Comparison of ENCODE assay signal across 15 mouse cellular contexts in genomic region chr8:3593470-3593869, GRCm38 (mm10). TPM values are rescaled to one million over a fixed set of nuclear protein-coding genes. Genes with fewer than 3 reads are reported as not detected.
DNase-seq lines count a peak whose midpoint lies in the region; ATAC-seq and TF ChIP-seq lines count a peak whose summit lies in the region.
"Had no signal": no experiment of that assay in that cellular context is flagged by ENCODE, and none has a peak within 500 bp of the region (broad histone marks: within the 10 kb centered on the region; RNA-seq: fewer than 3 reads in every experiment).

No protein-coding gene starts in this region.

- no peaks in the 10 kb centered on the region for H3K9me3 ChIP-seq in kidney, embryonic 16.5 days (ENCODE audit: low read length)
- no peaks in the 10 kb centered on the region for H3K9me3 ChIP-seq in heart, embryonic 11.5 days (replicated peaks; ENCODE audit: control insufficient read depth, low read length)
- H3K9me3 ChIP-seq in hindbrain, embryonic 14.5 days (ENCODE audit: control insufficient read depth, low read length), result no peaks in the 10 kb centered on the region
- H3K9me3 ChIP-seq: embryonic facial prominence, embryonic 12.5 days; forebrain, embryonic 13.5 days; hindbrain, embryonic 10.5 days; megakaryocyte, embryonic 14.5 days; neural tube, embryonic 13.5 days had no signal

- no peaks in the 10 kb centered on the region for H3K36me3 ChIP-seq in kidney, adult 2 months (ENCODE audit: control insufficient read depth, insufficient read depth, low read length)
- peaks cover 6% of the 10 kb centered on the region; the same call in 1 of the 2 replicates for H3K36me3 ChIP-seq in kidney, embryonic 16.5 days (ENCODE audit: insufficient read depth, low read length)
- H3K36me3 ChIP-seq in heart, embryonic 11.5 days (ENCODE audit: control insufficient read depth, insufficient read depth, low read length), result no peaks in the 10 kb centered on the region
- H3K36me3 ChIP-seq in hindbrain, embryonic 14.5 days (replicated peaks; ENCODE audit: control insufficient read depth, insufficient read depth), result peaks cover 8% of the 10 kb centered on the region
- H3K36me3 ChIP-seq: embryonic facial prominence, embryonic 12.5 days had no signal

- WGBS in kidney, adult 2 months, result 54% methylated on average over 3 of the region's 3 CpGs
- WGBS in kidney, embryonic 16.5 days, result 72% methylated on average over 3 of the region's 3 CpGs
- 58% methylated on average over 3 of the region's 3 CpGs for WGBS in heart, embryonic 11.5 days (ENCODE audit: insufficient replicate concordance)
- 73% methylated on average over 3 of the region's 3 CpGs for WGBS in hindbrain, embryonic 14.5 days

- peak; percentile 66 for DNase-seq in kidney, adult 2 months
- peak; percentile 55 for DNase-seq in NIH3T3 (ENCODE audit: low read depth)
- DNase-seq in adrenal gland, postnatal 25 days, result peak; percentile 38
- DNase-seq in kidney, postnatal 25 days, result peak; percentile 40 to 61
- no peak for DNase-seq in hindbrain, embryonic 14.5 days (ENCODE audit: low spot score)

- no peak for TF ChIP-seq POLR2A in kidney, adult 2 months (IDR thresholded peaks at IDR 0.05; ENCODE audit: low read depth, low read length)

- no peak overlapping the region for H3K4me2 ChIP-seq in kidney, embryonic 16.5 days (replicated peaks; ENCODE audit: low read depth, low read length)
- no peak overlapping the region for H3K4me2 ChIP-seq in heart, embryonic 11.5 days
- H3K4me2 ChIP-seq in hindbrain, embryonic 14.5 days (replicated peaks), result no peak overlapping the region
- H3K4me2 ChIP-seq: embryonic facial prominence, embryonic 12.5 days; forebrain, embryonic 13.5 days; neural tube, embryonic 13.5 days had no signal

- TF ChIP-seq CTCF in kidney, adult 2 months (conservative IDR thresholded peaks at IDR 0.05; ENCODE audit: insufficient read depth, insufficient read length, low read depth, low read length), result no peak

- no peak for ATAC-seq in kidney, embryonic 16.5 days (ENCODE audit: low FRiP score, low TSS enrichment)
- ATAC-seq in heart, embryonic 11.5 days (replicated peaks; ENCODE audit: insufficient number of reproducible peaks, low FRiP score, low TSS enrichment), result no peak
- no peak for ATAC-seq in hindbrain, embryonic 14.5 days (ENCODE audit: low FRiP score)
- ATAC-seq: forebrain, embryonic 13.5 days had no signal

- H3K4me1 ChIP-seq in kidney, adult 2 months (ENCODE audit: control insufficient read depth, insufficient read depth, low read length), result peaks cover 14% of the 10 kb centered on the region
- 0 out of 2 replicates have a peak, but pooled peaks cover 4% of the 10 kb centered on the region for H3K4me1 ChIP-seq in kidney, embryonic 16.5 days (ENCODE audit: insufficient read depth, low read length)
- no peaks in the 10 kb centered on the region for H3K4me1 ChIP-seq in heart, embryonic 11.5 days (ENCODE audit: control insufficient read depth, insufficient read depth, low read length)
- H3K4me1 ChIP-seq in hindbrain, embryonic 14.5 days (replicated peaks; ENCODE audit: control insufficient read depth, insufficient read depth, low read length), result no peaks in the 10 kb centered on the region
- H3K4me1 ChIP-seq: embryonic facial prominence, embryonic 12.5 days had no signal

- H3K27ac ChIP-seq in kidney, adult 2 months (ENCODE audit: insufficient read depth, low read depth, low read length), result no peak overlapping the region
- no peak overlapping the region for H3K27ac ChIP-seq in kidney, embryonic 16.5 days (ENCODE audit: low read length)
- H3K27ac ChIP-seq in heart, embryonic 11.5 days (ENCODE audit: low read depth, low read length), result no peak overlapping the region
- H3K27ac ChIP-seq in hindbrain, embryonic 14.5 days, result no peak overlapping the region
- H3K27ac ChIP-seq: embryonic facial prominence, embryonic 12.5 days; forebrain, embryonic 13.5 days; hindbrain, embryonic 10.5 days; neural tube, embryonic 13.5 days had no signal

- no peak overlapping the region for H3K9ac ChIP-seq in kidney, embryonic 16.5 days (replicated peaks; ENCODE audit: low read length)
- no peak overlapping the region for H3K9ac ChIP-seq in heart, embryonic 11.5 days (ENCODE audit: low read depth, low read length)
- no peak overlapping the region for H3K9ac ChIP-seq in hindbrain, embryonic 14.5 days
- H3K9ac ChIP-seq: embryonic facial prominence, embryonic 12.5 days; forebrain, embryonic 13.5 days; neural tube, embryonic 13.5 days had no signal

- H3K4me3 ChIP-seq in kidney, adult 2 months (ENCODE audit: insufficient read depth, low read depth, low read length), result no peak overlapping the region
- no peak overlapping the region for H3K4me3 ChIP-seq in kidney, embryonic 16.5 days (ENCODE audit: low read length)
- no peak overlapping the region for H3K4me3 ChIP-seq in heart, embryonic 11.5 days (ENCODE audit: low read depth, low read length)
- H3K4me3 ChIP-seq in hindbrain, embryonic 14.5 days (replicated peaks; ENCODE audit: low read length), result no peak overlapping the region
- H3K4me3 ChIP-seq: embryonic facial prominence, embryonic 12.5 days; forebrain, embryonic 13.5 days; hindbrain, embryonic 10.5 days; megakaryocyte, embryonic 14.5 days; neural tube, embryonic 13.5 days had no signal

- no peaks in the 10 kb centered on the region for H3K27me3 ChIP-seq in kidney, adult 2 months (replicated peaks; ENCODE audit: control insufficient read depth, insufficient read depth, low read length)
- no peaks in the 10 kb centered on the region for H3K27me3 ChIP-seq in kidney, embryonic 16.5 days (ENCODE audit: insufficient read depth, low read length)
- H3K27me3 ChIP-seq in heart, embryonic 11.5 days (ENCODE audit: control insufficient read depth, insufficient read depth, low read length), result no peaks in the 10 kb centered on the region
- no peaks in the 10 kb centered on the region for H3K27me3 ChIP-seq in hindbrain, embryonic 14.5 days (ENCODE audit: control insufficient read depth, insufficient read depth, low read length)
- H3K27me3 ChIP-seq: embryonic facial prominence, embryonic 12.5 days; forebrain, embryonic 13.5 days; neural tube, embryonic 13.5 days had no signal

RNA-seq across cellular contexts. Expression of gene Camsap3, which starts 6.4 kb away (rescaled TPM):
- 44.1 and 47.6 TPM in 2 replicates for polyA plus RNA-seq in kidney, adult 2 months (2012; rRNA removed)
- 13.7 and 16.8 TPM in 2 replicates for polyA plus RNA-seq in kidney, embryonic 16.5 days (2015; fragmentation: Nextera tagmentation; extraction: Ambion mirVana)
- total RNA-seq in adrenal gland, postnatal 25 days (2021), result 7.0 and 10.0 TPM in 2 replicates
- polyA plus RNA-seq in heart, embryonic 11.5 days (2014; fragmentation: Nextera tagmentation; extraction: Ambion mirVana), result 1.6 TPM in 2 replicates
- 48.2 and 49.7 TPM in 2 replicates for polyA plus RNA-seq in hindbrain, embryonic 14.5 days (2014; fragmentation: Nextera tagmentation; extraction: Ambion mirVana)

RNA-seq across cellular contexts. Expression of gene C330021F23Rik, which starts 25.7 kb away (rescaled TPM):
- 6.4 and 7.3 TPM in 2 replicates for polyA plus RNA-seq in kidney, adult 2 months (2012; rRNA removed)
- 8.4 and 8.5 TPM in 2 replicates for polyA plus RNA-seq in kidney, embryonic 16.5 days (2015; fragmentation: Nextera tagmentation; extraction: Ambion mirVana)
- not detected in 2 replicates for total RNA-seq in adrenal gland, postnatal 25 days (2021)
- polyA plus RNA-seq in heart, embryonic 11.5 days (2014; fragmentation: Nextera tagmentation; extraction: Ambion mirVana), result 3.9 and 5.1 TPM in 2 replicates
- 0.72 TPM in 1 of 2 replicates, not detected in the other for polyA plus RNA-seq in hindbrain, embryonic 14.5 days (2014; fragmentation: Nextera tagmentation; extraction: Ambion mirVana)
- total RNA-seq: layer of hippocampus, postnatal 14 days had no signal
- polyA plus RNA-seq: testis, adult 2 months had no signal

RNA-seq across cellular contexts. Expression of gene Xab2, which starts 27.6 kb away (rescaled TPM):
- polyA plus RNA-seq in kidney, adult 2 months (2012; rRNA removed), result 44.8 and 46.2 TPM in 2 replicates
- 75.2 and 76.9 TPM in 2 replicates for polyA plus RNA-seq in kidney, embryonic 16.5 days (2015; fragmentation: Nextera tagmentation; extraction: Ambion mirVana)
- total RNA-seq in adrenal gland, postnatal 25 days (2021), result 34.8 and 40.9 TPM in 2 replicates
- 32.6 and 34.7 TPM in 2 replicates for polyA plus RNA-seq in heart, embryonic 11.5 days (2014; fragmentation: Nextera tagmentation; extraction: Ambion mirVana)
- polyA plus RNA-seq in hindbrain, embryonic 14.5 days (2014; fragmentation: Nextera tagmentation; extraction: Ambion mirVana), result 42.9 and 49.1 TPM in 2 replicates

RNA-seq across cellular contexts. Expression of gene Pet100, which starts 27.9 kb away (rescaled TPM):
- 15.6 and 27.2 TPM in 2 replicates for polyA plus RNA-seq in kidney, adult 2 months (2012; rRNA removed)
- polyA plus RNA-seq in kidney, embryonic 16.5 days (2015; fragmentation: Nextera tagmentation; extraction: Ambion mirVana), result 85.9 and 90.4 TPM in 2 replicates
- total RNA-seq in adrenal gland, postnatal 25 days (2021), result 90.3 and 117 TPM in 2 replicates
- polyA plus RNA-seq in heart, embryonic 11.5 days (2014; fragmentation: Nextera tagmentation; extraction: Ambion mirVana), result 109 and 114 TPM in 2 replicates
- polyA plus RNA-seq in hindbrain, embryonic 14.5 days (2014; fragmentation: Nextera tagmentation; extraction: Ambion mirVana), result 75.4 and 92.8 TPM in 2 replicates

RNA-seq across cellular contexts. Expression of gene Pcp2, which starts 31.9 kb away (rescaled TPM):
- polyA plus RNA-seq in kidney, adult 2 months (2012; rRNA removed), result not detected in 2 replicates
- 0.48 and 0.51 TPM in 2 replicates for polyA plus RNA-seq in kidney, embryonic 16.5 days (2015; fragmentation: Nextera tagmentation; extraction: Ambion mirVana)
- total RNA-seq in adrenal gland, postnatal 25 days (2021), result not detected in 2 replicates
- polyA plus RNA-seq in heart, embryonic 11.5 days (2014; fragmentation: Nextera tagmentation; extraction: Ambion mirVana), result 0.11 TPM in 1 of 2 replicates, not detected in the other
- 1.0 and 6.3 TPM in 2 replicates for polyA plus RNA-seq in hindbrain, embryonic 14.5 days (2014; fragmentation: Nextera tagmentation; extraction: Ambion mirVana)
- polyA plus RNA-seq: hindbrain, embryonic 10.5 days; limb, embryonic 14.5 days; neural tube, embryonic 13.5 days; testis, adult 2 months had no signal
